Mouse (Mus musculus): ENCODE results near the gene Gabra1.

Gene Gabra1

DNA sequence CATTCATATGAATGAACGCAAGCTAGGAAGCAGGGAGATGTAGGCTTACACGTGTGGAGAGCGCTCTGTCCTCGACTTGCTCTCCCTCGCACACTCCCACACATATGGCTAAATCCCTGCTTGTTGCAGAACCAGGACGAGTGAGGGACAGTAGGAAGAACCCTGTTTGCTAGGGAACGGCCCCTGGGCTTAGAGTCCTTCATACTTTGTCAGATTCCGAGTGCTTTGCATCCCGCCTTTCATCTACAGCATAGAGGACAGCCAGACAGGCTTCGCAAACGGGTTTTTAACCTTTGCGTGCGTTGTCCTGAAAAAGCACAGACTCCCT lies at the start of gene Gabra1:
Gabra1 (minus strand) TSS at position 106 of the 328 bp plus-strand sequence.
- no peak for DNase-seq (ENCODE audit: low spot score in 2 of 2)

DNA sequence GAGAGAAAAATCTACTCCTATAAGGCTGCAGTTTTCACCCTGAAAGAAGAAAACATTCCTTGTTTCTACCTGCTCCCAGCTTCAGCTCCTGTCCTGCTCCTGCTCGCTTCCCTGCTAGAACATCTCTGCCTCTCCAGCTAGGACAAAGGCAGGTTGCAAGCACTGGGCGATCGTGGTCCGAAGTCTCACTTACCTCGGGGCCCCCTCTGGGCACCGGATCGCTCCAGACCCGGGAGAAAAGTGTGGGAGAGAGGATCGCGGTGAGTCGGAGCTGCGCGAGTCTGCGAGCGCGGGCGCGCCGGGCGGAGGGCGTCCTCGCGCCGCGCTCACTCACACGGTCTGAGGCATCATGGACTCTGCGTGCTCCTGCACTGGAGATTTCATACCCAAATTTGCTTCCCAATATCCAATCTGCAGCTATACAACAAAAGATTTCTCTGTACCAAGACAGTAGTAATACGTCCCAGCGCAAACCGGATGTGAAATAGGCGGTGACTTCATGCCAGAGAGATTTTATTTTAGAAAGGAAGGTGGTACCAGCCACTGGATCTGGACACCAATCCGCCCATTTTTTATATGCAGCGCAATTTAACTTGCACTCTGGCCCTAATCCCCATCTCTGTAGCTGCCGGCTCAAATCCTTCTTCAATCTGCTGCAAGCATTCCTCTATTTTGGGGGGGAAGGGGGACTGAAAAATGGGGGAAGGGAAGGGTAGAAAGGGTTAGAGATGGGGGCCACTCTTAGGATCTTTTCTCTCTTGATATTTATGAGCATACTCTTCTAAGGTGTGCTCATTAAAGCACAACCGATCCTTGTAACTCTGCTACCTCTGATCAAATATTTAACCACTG lies 531 bp downstream of the Gabra1 start:
- DNase-seq (ENCODE audit: low spot score in 2 of 2) = no peak

DNA sequence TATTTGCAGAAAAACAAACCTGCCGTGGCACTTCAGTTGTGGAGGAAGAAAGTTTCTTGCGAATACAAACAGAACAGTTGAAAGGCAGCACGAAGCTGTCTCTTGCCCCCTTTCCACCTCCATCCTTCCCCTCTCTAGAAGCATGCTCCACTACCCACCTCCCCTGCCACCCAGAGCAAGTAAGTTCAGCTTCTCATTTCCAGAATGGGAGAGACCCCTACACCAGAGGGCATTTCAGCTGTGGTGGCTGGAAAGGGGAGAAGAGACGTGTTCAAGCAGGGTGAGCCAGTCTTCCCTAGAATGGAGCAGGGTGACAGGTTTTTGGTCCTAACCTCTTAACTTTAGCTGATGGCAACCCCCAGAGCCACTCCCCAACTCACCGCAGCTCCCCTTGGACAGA lies 1.3 kb downstream of the Gabra1 start:
- DNase-seq (ENCODE audit: low spot score in 2 of 2) = no peak

DNA sequence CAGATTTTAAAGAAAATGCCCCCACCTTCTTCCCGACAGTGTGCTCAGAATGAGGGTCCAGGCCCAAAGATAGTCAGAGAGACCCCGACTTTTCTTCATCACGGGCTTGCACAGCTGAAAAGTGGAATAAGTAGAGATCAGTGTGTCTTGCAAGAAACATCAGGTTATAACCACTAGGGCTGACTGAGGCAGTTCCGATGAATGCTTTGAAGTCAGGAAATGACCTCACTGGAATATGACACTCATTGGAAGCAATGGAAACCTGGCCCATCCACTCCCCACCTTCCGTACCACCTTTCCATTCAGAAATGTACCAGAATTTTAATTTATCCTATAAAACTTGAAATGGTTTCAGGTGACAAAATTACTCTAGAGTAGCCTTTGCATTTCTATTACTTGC lies 3.2 kb downstream of the Gabra1 start:
- DNase-seq (ENCODE audit: low spot score in 2 of 2) = no peak

DNA sequence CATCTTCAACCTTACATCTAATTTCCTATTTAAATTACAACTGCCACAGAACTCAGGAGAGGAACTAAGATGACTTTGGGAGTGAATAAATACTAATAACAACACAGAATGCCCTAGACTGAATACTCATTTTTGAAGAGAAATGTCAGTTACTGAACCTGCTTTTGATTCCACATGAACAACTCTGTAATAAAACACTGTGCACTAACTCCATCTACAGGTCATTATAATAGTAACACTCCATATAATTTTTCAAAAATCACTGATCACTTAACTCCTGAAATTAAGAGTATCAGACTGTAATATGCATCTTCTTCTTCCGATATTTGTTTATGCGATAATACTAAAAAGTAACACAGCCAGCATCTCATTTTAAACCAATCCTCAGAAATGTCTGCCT lies 4.4 kb downstream of the Gabra1 start:
- DNase-seq (ENCODE audit: low spot score in 2 of 2) = no peak

DNA sequence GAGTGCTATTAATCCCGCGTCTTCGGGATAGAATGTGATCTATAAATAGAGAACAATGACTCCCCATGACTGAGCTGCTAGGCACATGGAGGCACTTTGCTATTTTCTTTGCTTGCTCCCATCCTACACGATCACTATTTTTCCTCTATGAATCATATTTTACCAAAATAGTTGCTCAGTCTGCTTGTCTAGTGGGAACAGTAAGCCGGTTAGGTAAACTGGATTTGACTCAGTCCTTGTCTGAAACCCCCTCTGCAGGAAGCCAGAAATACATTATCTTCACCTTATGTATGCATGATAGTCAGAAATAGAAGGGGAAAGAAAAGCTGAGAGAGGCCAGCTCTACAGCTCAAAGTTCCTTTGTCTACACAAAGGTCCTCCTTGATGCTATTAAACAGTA lies 31.3 kb downstream of the Gabra1 start:
- no peak for DNase-seq (ENCODE audit: low spot score in 2 of 2)

DNA sequence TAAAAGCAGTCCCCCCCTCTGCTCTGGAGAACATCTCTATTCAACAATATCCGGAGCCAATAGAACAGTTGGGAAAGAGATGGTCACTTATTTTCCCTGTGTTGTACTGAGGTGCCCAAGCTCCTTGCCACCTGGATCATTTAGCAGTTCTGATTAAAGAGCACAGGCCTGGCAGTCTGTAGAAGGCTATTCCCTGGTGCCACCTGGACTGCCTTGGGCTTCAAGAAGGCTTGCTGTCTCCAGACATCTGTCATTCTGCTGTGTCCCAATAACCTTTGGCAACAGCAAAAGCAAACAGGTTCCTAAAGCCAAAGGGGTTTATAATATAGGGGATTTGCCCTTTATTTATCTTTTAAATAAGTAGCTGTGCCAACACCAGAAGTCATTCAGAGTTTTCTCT lies 65.8 kb downstream of the Gabra1 start:
- no peak for DNase-seq (ENCODE audit: low spot score in 2 of 2)

DNA sequence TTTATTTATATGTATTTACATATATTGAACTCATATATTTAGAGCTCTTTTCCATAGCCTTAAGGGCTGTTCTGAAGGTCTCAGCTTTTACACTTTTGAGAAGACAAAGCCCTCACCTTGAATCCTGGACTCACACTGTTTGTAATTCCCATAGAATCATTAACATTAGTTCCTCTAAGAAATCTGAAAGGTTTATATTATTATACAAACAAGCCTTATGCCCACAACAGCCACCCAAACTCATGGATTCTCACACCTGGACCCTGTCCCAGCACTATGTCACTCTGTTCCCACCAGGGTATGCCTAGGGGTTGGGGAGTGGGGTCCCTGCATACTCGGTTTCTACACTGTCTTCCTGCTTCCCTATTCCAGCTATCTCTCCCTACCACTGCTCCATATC lies 72.7 kb downstream of the Gabra1 start:
- DNase-seq (ENCODE audit: low spot score in 2 of 2) = no peak

DNA sequence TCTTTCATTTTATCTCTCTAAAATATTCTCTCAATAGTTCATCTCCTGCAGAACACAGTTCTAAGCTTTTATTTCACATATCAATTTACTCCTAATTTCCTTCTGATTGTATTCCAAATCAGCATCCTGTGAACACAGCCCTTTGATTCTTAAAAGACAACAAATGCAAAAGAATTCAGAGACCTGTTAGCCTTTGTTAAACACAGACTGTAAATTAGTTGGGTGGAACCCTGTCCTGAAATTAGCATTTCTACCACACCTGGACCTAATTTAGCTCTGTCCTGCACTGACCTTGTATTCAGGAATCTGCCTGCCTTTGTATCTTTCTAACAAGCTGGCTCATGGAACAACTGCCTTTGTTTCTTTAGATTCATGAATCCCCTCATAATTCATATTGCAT lies 73.1 kb downstream of the Gabra1 start:
- no peak for DNase-seq (ENCODE audit: low spot score in 2 of 2)

DNA sequence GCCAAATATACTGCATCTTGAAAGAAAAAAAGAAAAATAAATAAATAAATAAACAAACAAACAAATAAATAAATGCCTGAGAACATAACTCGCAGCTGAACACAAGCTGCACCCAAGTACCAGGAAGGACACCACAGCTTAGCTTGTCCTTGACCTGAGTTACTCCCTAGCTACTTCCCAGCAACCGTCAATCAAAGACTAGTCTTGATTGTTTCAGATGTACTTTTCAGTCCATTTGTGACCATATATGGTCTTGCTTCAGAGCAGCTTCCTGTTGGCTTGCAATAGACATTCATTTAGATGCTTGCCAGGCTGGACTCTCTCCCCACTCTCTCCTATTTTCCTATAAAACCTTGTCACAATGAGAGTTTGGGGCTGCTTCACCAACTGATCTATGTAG lies 87.2 kb downstream of the Gabra1 start:
- DNase-seq (ENCODE audit: low spot score in 2 of 2) = no peak

All from spleen, postnatal 4 days (tissue).